Mouse (Mus musculus) bone marrow, adult 2 months (tissue): ENCODE data around the gene Slc22a5. TPM values are rescaled to one million over a fixed set of nuclear protein-coding genes. Genes with fewer than 3 reads are reported as not detected.

Source experiments
- H3K27ac ChIP-seq: fragments of 200-500 bp; 2 replicates; pipeline ENCODE4 v1.5.1; 2012; ENCODE audit warnings: low read depth, mild to moderate bottlenecking, control low read depth, inconsistent platforms, low read length; ENCODE audit not compliant: control insufficient read depth, poor library complexity, insufficient read depth
- H3K4me1 ChIP-seq: fragments of 200-500 bp; 2 replicates; pipeline ENCODE4 v1.6.1; 2011; ENCODE audit warnings: low read length; ENCODE audit not compliant: control insufficient read depth, insufficient read depth
- H3K4me3 ChIP-seq: fragments of 200-500 bp; replicated peaks from 2 replicates; pipeline ENCODE3; 2011; ENCODE audit warnings: mild to moderate bottlenecking, low read depth, low read length, control low read depth; ENCODE audit not compliant: control insufficient read depth
- CTCF ChIP-seq: fragments of 200-500 bp; IDR thresholded peaks from 2 replicates; pipeline ENCODE4 v1.5.1; 2011; ENCODE audit warnings: low read length, control low read depth; ENCODE audit not compliant: control insufficient read depth, insufficient read depth
- POLR2A ChIP-seq: fragments of 200-500 bp; IDR thresholded peaks from 2 replicates; pipeline ENCODE4 v1.6.1; 2011; ENCODE audit warnings: low read depth, mild to moderate bottlenecking, control low read depth, low read length, borderline replicate concordance; ENCODE audit not compliant: control insufficient read depth
- WGBS: fragments of 180-500 bp; shearing (Covaris S2); methylation state at CpG from one replicate; pipeline ENCODE4 v1.1.7; 2018; 5-methylcytosine and 5-hydroxymethylcytosine counted together
- polyA plus RNA-seq: library from polyadenylated mRNA; stranded (reverse); fragments of >200 nt; gene quantifications from 2 replicates; pipeline ENCODE4 v1.2.4, GENCODE M21; 2011; ENCODE audit warnings: low replicate concordance; ENCODE audit not compliant: missing spikeins, insufficient read depth, insufficient read length

Slc22a5 gene
- polyA plus RNA-seq, 1 experiment = 6.5 TPM

DNA sequence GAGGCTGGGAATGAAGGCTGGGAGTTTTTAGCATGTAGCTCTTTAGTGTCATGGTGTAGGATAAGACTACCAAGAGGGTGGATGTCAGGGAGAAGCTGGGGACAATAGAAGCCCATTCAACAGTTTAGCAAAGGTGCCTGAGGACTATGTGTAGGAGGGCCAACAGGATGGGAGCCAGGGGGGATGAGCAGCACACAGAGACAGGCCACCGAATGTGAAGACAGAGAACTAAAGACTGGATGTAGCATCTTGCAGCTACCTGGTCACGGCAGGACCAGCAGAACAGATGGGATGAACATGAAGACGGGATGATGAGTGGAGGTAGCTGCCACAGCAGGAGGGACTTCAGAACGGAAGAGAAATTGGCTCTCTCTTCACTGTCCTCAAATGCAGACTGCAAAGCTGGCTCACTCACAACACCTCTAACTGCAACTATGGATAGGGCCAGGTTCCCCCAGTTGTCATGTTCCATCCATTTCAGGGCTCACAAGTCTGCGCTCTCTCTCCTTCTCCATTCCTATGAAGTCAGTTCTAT, 74.6 kb downstream of the Slc22a5 start:
- Histone ChIP-seq H3K4me3 (no peak overlapping the region), H3K27ac (no peak overlapping the region), H3K4me1 (peaks cover 1% of the 10 kb centered on the region; the same call in 1 of the 2 replicates)
- no peak for TF ChIP-seq CTCF
- no peak for TF ChIP-seq POLR2A
- WGBS = 93% methylated on average over 5 of the region's 5 CpGs

DNA sequence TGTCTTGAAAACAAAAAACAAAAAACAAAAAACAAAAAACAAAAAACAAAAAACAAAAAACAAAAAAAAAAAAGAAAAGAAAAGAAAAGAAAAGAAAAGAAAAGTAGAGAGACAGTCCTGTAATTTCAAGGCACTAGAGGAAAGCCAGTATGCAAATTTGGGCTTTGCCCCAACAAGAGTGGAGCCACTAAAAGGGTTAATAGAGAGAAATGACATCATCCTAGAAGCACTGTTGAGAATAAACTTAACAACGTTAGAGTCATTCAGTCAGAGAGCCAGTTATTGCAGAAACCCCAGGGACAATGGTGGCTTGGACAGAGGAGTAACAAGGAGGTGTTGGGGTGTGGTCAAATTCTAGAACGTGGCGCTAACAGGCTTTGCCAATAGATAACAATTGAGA, 76.7 kb downstream of the Slc22a5 start:
- peaks cover 2% of the 10 kb centered on the region for H3K4me1 ChIP-seq
- TF ChIP-seq POLR2A = no peak
- 52% methylated on average over 3 of the region's 3 CpGs for WGBS
- no peak overlapping the region for H3K4me3 ChIP-seq
- H3K27ac ChIP-seq = no peak overlapping the region

Other genes starting within 250 kb of the Slc22a5 start
- 8.9 and 15.2 TPM in 2 replicates for gene Rad50, start 184.3 kb downstream of the Slc22a5 start, polyA plus RNA-seq
- not detected in 2 replicates for gene Il5, start 170.9 kb downstream of the Slc22a5 start, polyA plus RNA-seq
- gene Irf1, start 121.6 kb downstream of the Slc22a5 start, polyA plus RNA-seq = 23.0 and 35.5 TPM in 2 replicates
- not detected in 2 replicates for gene Gm17334, start 118.5 kb downstream of the Slc22a5 start, polyA plus RNA-seq
- 1.4 and 7.8 TPM in 2 replicates for gene Gm12216, start 32.4 kb downstream of the Slc22a5 start, polyA plus RNA-seq
- gene Slc22a21, start 88.7 kb upstream of the Slc22a5 start, polyA plus RNA-seq = 3.1 and 6.3 TPM in 2 replicates
- gene Slc22a4, start 136.4 kb upstream of the Slc22a5 start, polyA plus RNA-seq = 20.7 and 34.8 TPM in 2 replicates
- gene Pdlim4, start 177.4 kb upstream of the Slc22a5 start, polyA plus RNA-seq = 3.7 and 3.8 TPM in 2 replicates
- 5.1 and 9.4 TPM in 2 replicates for gene P4ha2, start 208.4 kb upstream of the Slc22a5 start, polyA plus RNA-seq